Mouse (Mus musculus) frontal cortex, postnatal 14 days (tissue): Measurements from ENCODE around the gene Irf6.

Source experiments
- DNase-seq, 2 experiments: peaks; one replicate each; pipeline ENCODE4 v3.0.0; 2022; ENCODE audit warnings: low spot score in 2 of 2

The Irf6 gene

GRCm38 (mm10) chr1:193156316-193157110, 3.6 kb downstream of the Irf6 start:
- DNase-seq = no peak

- no peak for DNase-seq
These were observed 4.2 kb downstream of the Irf6 start for GRCm38 (mm10) chr1:193157111-193157492.

- DNase-seq = no peak
These were observed 6.3 kb downstream of the Irf6 start for GRCm38 (mm10) chr1:193159163-193159562.

GRCm38 (mm10) chr1:193159613-193160012, 6.7 kb downstream of the Irf6 start:
- no peak for DNase-seq

GRCm38 (mm10) chr1:193160317-193161032, 7.6 kb downstream of the Irf6 start:
- DNase-seq = no peak

- no peak for DNase-seq
These were observed 14.8 kb downstream of the Irf6 start, which contains the start of gene A130010J15Rik for GRCm38 (mm10) chr1:193167746-193168145. A130010J15Rik (plus strand) TSS chr1:193168046.

- no peak for DNase-seq
These were observed 16.3 kb downstream of the Irf6 start for GRCm38 (mm10) chr1:193169228-193169627.

- no peak for DNase-seq
These were observed 16.9 kb downstream of the Irf6 start for GRCm38 (mm10) chr1:193169856-193170255.

- DNase-seq = peak; percentile 92 to 94
These were observed 20.3 kb downstream of the Irf6 start for GRCm38 (mm10) chr1:193172991-193173809.

- DNase-seq = no peak
These were observed 20.9 kb downstream of the Irf6 start for GRCm38 (mm10) chr1:193173810-193174129.

GRCm38 (mm10) chr1:193174143-193174733, 21.3 kb downstream of the Irf6 start:
- no peak for DNase-seq

- no peak for DNase-seq
These were observed 28.2 kb downstream of the Irf6 start for GRCm38 (mm10) chr1:193181104-193181503.

GRCm38 (mm10) chr1:193188257-193188656, 35.3 kb downstream of the Irf6 start:
- DNase-seq = no peak

- no peak for DNase-seq
These were observed 36.3 kb downstream of the Irf6 start for GRCm38 (mm10) chr1:193189151-193189621.

- DNase-seq = no peak
These were observed 36.9 kb downstream of the Irf6 start for GRCm38 (mm10) chr1:193189771-193190170.

- no peak for DNase-seq
These were observed 38.9 kb downstream of the Irf6 start for GRCm38 (mm10) chr1:193191675-193192283.

- no peak for DNase-seq
These were observed 41.7 kb downstream of the Irf6 start for GRCm38 (mm10) chr1:193194416-193195140.

GRCm38 (mm10) chr1:193195169-193195810, 42.4 kb downstream of the Irf6 start:
- DNase-seq = no peak

- DNase-seq = no peak
These were observed 44.7 kb downstream of the Irf6 start for GRCm38 (mm10) chr1:193197494-193198205.

- no peak for DNase-seq
These were observed 45.4 kb downstream of the Irf6 start for GRCm38 (mm10) chr1:193198312-193198711.
